12 mouse cellular contexts compared by ENCODE assay signal in the genomic region with DNA sequence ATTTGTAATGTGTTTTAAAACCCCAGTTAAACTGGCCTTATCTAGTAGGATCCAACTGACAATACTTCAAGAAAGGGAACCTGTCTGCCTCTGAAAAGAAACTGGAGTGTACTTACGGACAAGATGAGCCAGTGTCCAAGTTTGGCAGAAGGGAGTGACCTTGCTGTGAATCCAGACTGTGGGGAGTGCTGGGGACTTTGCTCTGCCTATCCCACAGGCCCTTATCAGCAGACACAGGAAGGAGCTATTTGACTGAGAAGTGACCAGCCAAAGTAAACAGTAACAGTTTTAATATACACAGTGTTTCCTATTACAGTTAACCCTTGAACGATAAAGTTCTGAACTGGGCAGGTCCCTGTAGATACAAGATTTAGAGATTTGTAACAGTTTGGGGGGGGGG.
DNase-seq lines count a peak whose midpoint lies in the region; ATAC-seq and TF ChIP-seq lines count a peak whose summit lies in the region.
"Had no signal": no experiment of that assay in that cellular context is flagged by ENCODE, and none has a peak within 500 bp of the region (broad histone marks: within the 10 kb centered on the region; RNA-seq: fewer than 3 reads in every experiment).

No protein-coding gene starts in this region.

- no peaks in the 10 kb centered on the region for H3K27me3 ChIP-seq in heart, embryonic 16.5 days (ENCODE audit: control insufficient read depth, insufficient read depth, low read length)
- H3K27me3 ChIP-seq in liver, embryonic 14.5 days (ENCODE audit: control insufficient read depth, insufficient read depth, low read length) = no peaks in the 10 kb centered on the region
- H3K27me3 ChIP-seq in stomach, postnatal 0 days (ENCODE audit: control insufficient read depth, insufficient read depth, low read length) = no peaks in the 10 kb centered on the region
- no peaks in the 10 kb centered on the region for H3K27me3 ChIP-seq in midbrain, embryonic 14.5 days (ENCODE audit: control insufficient read depth, insufficient read depth, low read length)
- H3K27me3 ChIP-seq: neural tube, embryonic 13.5 days had no signal

- no peaks in the 10 kb centered on the region for H3K36me3 ChIP-seq in heart, embryonic 16.5 days (ENCODE audit: control insufficient read depth, insufficient read depth)
- no peaks in the 10 kb centered on the region for H3K36me3 ChIP-seq in liver, embryonic 14.5 days (replicated peaks; ENCODE audit: control insufficient read depth, insufficient read depth, low read depth)
- no peaks in the 10 kb centered on the region for H3K36me3 ChIP-seq in stomach, postnatal 0 days (ENCODE audit: control insufficient read depth, insufficient read depth, low read length)
- peaks cover 6% of the 10 kb centered on the region; the same call in 1 of the 2 replicates for H3K36me3 ChIP-seq in midbrain, embryonic 14.5 days (ENCODE audit: control insufficient read depth, insufficient read depth, low read length)

- 15% methylated on average over 2 of the region's 2 CpGs for WGBS in heart, embryonic 16.5 days
- whole genome bisulfite sequencing in liver, embryonic 14.5 days (ENCODE audit: insufficient replicate concordance) = 8% methylated on average over 2 of the region's 2 CpGs
- WGBS in stomach, postnatal 0 days = 17% methylated on average over 2 of the region's 2 CpGs
- WGBS in midbrain, embryonic 14.5 days = 88% methylated on average over 2 of the region's 2 CpGs

- peaks cover 20% of the 10 kb centered on the region for H3K4me1 ChIP-seq in heart, embryonic 16.5 days (ENCODE audit: control insufficient read depth, insufficient read depth, low read length)
- H3K4me1 ChIP-seq in liver, embryonic 14.5 days (replicated peaks; ENCODE audit: control insufficient read depth in 2 of 2, insufficient read depth in 2 of 2, low read length in 1 of 2) = peaks cover 0 to 19% of the 10 kb centered on the region in 2 experiments; a peak in 2 of 4 replicates
- no peaks in the 10 kb centered on the region for H3K4me1 ChIP-seq in stomach, postnatal 0 days (replicated peaks; ENCODE audit: control insufficient read depth, insufficient read depth)
- H3K4me1 ChIP-seq in midbrain, embryonic 14.5 days (ENCODE audit: control insufficient read depth, insufficient read depth, low read length) = no peaks in the 10 kb centered on the region
- H3K4me1 ChIP-seq: midbrain, embryonic 10.5 days; neural tube, embryonic 13.5 days had no signal

- H3K9ac ChIP-seq in heart, embryonic 16.5 days (ENCODE audit: low read length) = no peak overlapping the region
- no peak overlapping the region for H3K9ac ChIP-seq in liver, embryonic 14.5 days (replicated peaks)
- no peak overlapping the region for H3K9ac ChIP-seq in stomach, postnatal 0 days (ENCODE audit: low read length)
- H3K9ac ChIP-seq in midbrain, embryonic 14.5 days (replicated peaks; ENCODE audit: low read length) = no peak overlapping the region
- H3K9ac ChIP-seq: neural tube, embryonic 13.5 days had no signal

- H3K4me3 ChIP-seq in heart, embryonic 16.5 days (ENCODE audit: low read length) = no peak overlapping the region
- H3K4me3 ChIP-seq in liver, embryonic 14.5 days (ENCODE audit: insufficient read depth in 1 of 2, low read depth in 2 of 2, low read length in 2 of 2) = peak overlapping the region; percentile 6 to 10; a peak in 3 of 4 replicates
- H3K4me3 ChIP-seq in stomach, postnatal 0 days (ENCODE audit: low read depth, low read length) = no peak overlapping the region
- no peak overlapping the region for H3K4me3 ChIP-seq in midbrain, embryonic 14.5 days (replicated peaks; ENCODE audit: low read depth, low read length)
- H3K4me3 ChIP-seq: midbrain, embryonic 10.5 days; neural tube, embryonic 13.5 days had no signal

- no peak for TF ChIP-seq EP300 in liver, embryonic 14.5 days (IDR thresholded peaks at IDR 0.05; ENCODE audit: low read depth)
- TF ChIP-seq EP300 in stomach, postnatal 0 days (optimal IDR thresholded peaks at IDR 0.05) = no peak

- peak; percentile 43 for DNase-seq in ovary, adult 18-20 months (ENCODE audit: low spot score)
- no peak for DNase-seq in ovary, postnatal 10 days (ENCODE audit: low spot score)
- peak; percentile 16 to 30 (median 20) for DNase-seq in liver, embryonic 14.5 days (ENCODE audit: low read depth in 3 of 3, low spot score in 3 of 3)
- DNase-seq in stomach, postnatal 0 days (ENCODE audit: low spot score) = peak; percentile 63
- no peak for DNase-seq in cerebellum, adult 11-12 months
- no peak for DNase-seq in spleen, postnatal 14 days (ENCODE audit: low spot score in 2 of 2)
- DNase-seq in midbrain, embryonic 14.5 days = no peak
- DNase-seq: cerebellum, postnatal 36 days; gastrocnemius, postnatal 14 days had no signal

- TF ChIP-seq CTCF in liver, embryonic 14.5 days (IDR thresholded peaks at IDR 0.05; ENCODE audit: low read depth) = no peak
- TF ChIP-seq CTCF in stomach, postnatal 0 days (IDR thresholded peaks at IDR 0.05; ENCODE audit: low read depth) = no peak

- ATAC-seq in heart, embryonic 16.5 days (replicated peaks; ENCODE audit: extremely low read depth, insufficient read depth, low FRiP score) = peak; percentile 70; the same call in 1 of the 2 replicates
- peak; percentile 79 for ATAC-seq in liver, embryonic 14.5 days (ENCODE audit: insufficient read depth)
- ATAC-seq in stomach, postnatal 0 days (ENCODE audit: low FRiP score, low TSS enrichment) = peak; percentile 95
- ATAC-seq in midbrain, embryonic 14.5 days (ENCODE audit: low FRiP score, low TSS enrichment) = no peak

- H3K4me2 ChIP-seq in heart, embryonic 16.5 days (ENCODE audit: low read depth, low read length) = no peak overlapping the region
- H3K4me2 ChIP-seq in liver, embryonic 14.5 days (ENCODE audit: low read depth) = peak overlapping the region; percentile 7; the same call in 1 of the 2 replicates
- no peak overlapping the region for H3K4me2 ChIP-seq in stomach, postnatal 0 days (replicated peaks; ENCODE audit: low read depth)
- no peak overlapping the region for H3K4me2 ChIP-seq in midbrain, embryonic 14.5 days (ENCODE audit: low read length)
- H3K4me2 ChIP-seq: neural tube, embryonic 13.5 days had no signal

- no peak overlapping the region for H3K27ac ChIP-seq in heart, embryonic 16.5 days (ENCODE audit: low read length)
- H3K27ac ChIP-seq in liver, embryonic 14.5 days = no peak overlapping the region
- 0 out of 2 replicates have a peak overlapping the region, but pooled peaks have one; percentile 24 for H3K27ac ChIP-seq in stomach, postnatal 0 days (replicated peaks)
- no peak overlapping the region for H3K27ac ChIP-seq in midbrain, embryonic 14.5 days (replicated peaks; ENCODE audit: low read depth, low read length)
- H3K27ac ChIP-seq: midbrain, embryonic 10.5 days; neural tube, embryonic 13.5 days had no signal

- H3K9me3 ChIP-seq in heart, embryonic 16.5 days (replicated peaks; ENCODE audit: control insufficient read depth, low read length) = no peaks in the 10 kb centered on the region
- no peaks in the 10 kb centered on the region for H3K9me3 ChIP-seq in liver, embryonic 14.5 days (ENCODE audit: control insufficient read depth, low read length)
- H3K9me3 ChIP-seq in stomach, postnatal 0 days (ENCODE audit: control insufficient read depth, low read length) = no peaks in the 10 kb centered on the region
- no peaks in the 10 kb centered on the region for H3K9me3 ChIP-seq in midbrain, embryonic 14.5 days (ENCODE audit: control insufficient read depth, low read length)
- H3K9me3 ChIP-seq: midbrain, embryonic 10.5 days; neural tube, embryonic 13.5 days had no signal

Comparison
In these comparisons a context has a peak if more than half of its experiments do, and no peak if none do; other contexts are left out.
1. DNase-seq: peak in ovary, adult 18-20 months (single experiment), liver, embryonic 14.5 days (3 of 3) and stomach, postnatal 0 days (single experiment); none in ovary, postnatal 10 days (single experiment), cerebellum, adult 11-12 months (single experiment), spleen, postnatal 14 days (0 of 2) and midbrain, embryonic 14.5 days (single experiment).
2. H3K4me3 ChIP-seq: peak in liver, embryonic 14.5 days (2 of 2); none in heart, embryonic 16.5 days (single experiment), stomach, postnatal 0 days (single experiment) and midbrain, embryonic 14.5 days (single experiment).